Mouse (Mus musculus): ENCODE measurements at regions not wholly inside any gene's neighbourhood (a gene's known extent, or its start where the extent isn't known, plus 50 kb on each side); places are given as distances from the start of the nearest gene placed in this dataset.

- TF ChIP-seq ZNF384 (IDR thresholded peaks at IDR 0.05; ENCODE audit: low read depth, low read length): no peak
- no peak for TF ChIP-seq ZC3H11A (IDR thresholded peaks at IDR 0.05; ENCODE audit: borderline replicate concordance, low read depth, low read length)
Measured at GRCm38 (mm10) chr15:88311158-88311557, 288.9 kb upstream of the Zdhhc25 start.

Measured in ES-E14 (cell line).